Mouse (Mus musculus): ENCODE measurements around the gene Morc2a. TPM values are rescaled to one million over a fixed set of nuclear protein-coding genes. Genes with fewer than 3 reads are reported as not detected.
"Not testable (repeated sequence)": the region's sequence is repeated elsewhere in the genome, so short reads cannot be mapped to it uniquely, and the experiment has no call there.

The Morc2a gene
- polyA plus RNA-seq, 1 experiment from 2014 or later: 31.3 TPM

- not testable (repeated sequence) for H3K27me3 ChIP-seq (ENCODE audit: control insufficient read depth, insufficient read depth, low read length); H3K27ac ChIP-seq (ENCODE audit: low read depth, low read length); H3K9me3 ChIP-seq (ENCODE audit: control insufficient read depth, low read length); H3K9ac ChIP-seq (ENCODE audit: low read depth, low read length); H3K4me1 ChIP-seq (replicated peaks; ENCODE audit: control insufficient read depth, insufficient read depth, low read length); H3K4me3 ChIP-seq (ENCODE audit: low read depth, low read length); H3K36me3 ChIP-seq (ENCODE audit: control insufficient read depth, insufficient read depth, low read length); DNase-seq (ENCODE audit: low spot score); H3K4me2 ChIP-seq (replicated peaks; ENCODE audit: low read depth, low read length); ATAC-seq (ENCODE audit: low FRiP score)
- WGBS: 86% methylated on average over 8 of the region's 8 CpGs
Measured at GRCm38 (mm10) chr11:3633269-3633668, 15.7 kb upstream of the Morc2a start.

DNA sequence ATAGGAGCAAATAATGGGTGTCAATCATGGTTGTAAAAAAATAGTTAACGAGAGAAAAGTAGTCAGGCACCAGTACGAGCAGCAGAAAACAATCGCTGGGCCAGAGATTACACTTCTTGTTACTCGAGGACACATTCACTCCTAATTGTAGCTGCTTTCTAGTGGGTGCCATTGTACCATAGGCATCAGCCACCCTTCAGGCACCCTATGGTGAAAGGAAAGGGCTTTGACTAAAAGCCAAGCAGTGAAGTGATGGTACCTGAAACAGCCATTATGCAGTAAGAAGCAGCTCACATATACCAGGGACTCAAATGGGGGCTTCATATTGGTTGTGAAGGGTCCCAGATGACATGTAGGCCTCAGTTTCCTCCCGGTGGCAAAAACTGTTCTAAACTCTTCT lies 1.3 kb upstream of the Morc2a start:
- Histone ChIP-seq H3K27ac (ENCODE audit: low read depth, low read length) (no peak overlapping the region), H3K4me1 (replicated peaks; ENCODE audit: control insufficient read depth, insufficient read depth, low read length) (peaks cover 6% of the 10 kb centered on the region; the same call in 1 of the 2 replicates), H3K9me3 (ENCODE audit: control insufficient read depth, low read length) (peaks cover 17% of the 10 kb centered on the region; the same call in 1 of the 2 replicates), H3K4me2 (replicated peaks; ENCODE audit: low read depth, low read length) (peak overlapping the region; percentile 75), H3K36me3 (ENCODE audit: control insufficient read depth, insufficient read depth, low read length) (peaks cover 23% of the 10 kb centered on the region), H3K4me3 (ENCODE audit: low read depth, low read length) (peak overlapping the region; percentile 97), H3K9ac (ENCODE audit: low read depth, low read length) (peak overlapping the region; percentile 97; the same call in 1 of the 2 replicates), H3K27me3 (ENCODE audit: control insufficient read depth, insufficient read depth, low read length) (no peaks in the 10 kb centered on the region)
- ATAC-seq (ENCODE audit: low FRiP score) (no peak), DNase-seq (ENCODE audit: low spot score) (no peak)
- WGBS: 83% methylated on average over 5 of the region's 5 CpGs

GRCm38 (mm10) chr11:3648305-3648963 lies 557 bp upstream of the Morc2a start:
- Histone ChIP-seq H3K9me3 (ENCODE audit: control insufficient read depth, low read length) (peaks cover 14% of the 10 kb centered on the region; the same call in 1 of the 2 replicates), H3K4me3 (ENCODE audit: low read depth, low read length) (peak overlapping the region; percentile 97), H3K9ac (ENCODE audit: low read depth, low read length) (peak overlapping the region; percentile 97), H3K27ac (ENCODE audit: low read depth, low read length) (peak overlapping the region; percentile 94), H3K27me3 (ENCODE audit: control insufficient read depth, insufficient read depth, low read length) (no peaks in the 10 kb centered on the region), H3K4me2 (replicated peaks; ENCODE audit: low read depth, low read length) (peak overlapping the region; percentile 75), H3K4me1 (replicated peaks; ENCODE audit: control insufficient read depth, insufficient read depth, low read length) (peaks cover 6% of the 10 kb centered on the region; the same call in 1 of the 2 replicates), H3K36me3 (ENCODE audit: control insufficient read depth, insufficient read depth, low read length) (peaks cover 20% of the 10 kb centered on the region)
- DNase-seq (ENCODE audit: low spot score) (no peak), ATAC-seq (ENCODE audit: low FRiP score) (peak; percentile 63)
- 2% methylated on average over 30 of the region's 62 CpGs for WGBS

DNA sequence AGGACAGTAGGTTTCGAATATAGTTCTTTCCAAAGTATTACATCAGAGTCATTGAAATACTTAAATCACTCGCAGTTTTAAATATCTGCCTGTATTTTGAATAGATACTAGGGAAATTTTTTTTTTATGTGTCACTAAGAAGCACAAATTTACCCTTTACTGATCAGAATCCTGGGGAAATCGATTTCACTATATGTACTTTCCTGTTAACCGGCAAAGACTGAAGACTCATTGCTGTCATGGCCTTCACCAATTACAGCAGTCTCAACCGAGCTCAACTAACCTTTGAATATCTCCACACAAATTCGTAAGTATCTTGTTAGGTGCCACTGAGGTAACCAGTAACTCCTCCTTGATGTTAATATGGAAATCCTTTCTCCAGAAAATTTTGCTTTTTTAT lies 1.1 kb downstream of the Morc2a start:
- Histone ChIP-seq H3K27ac (ENCODE audit: low read depth, low read length) (no peak overlapping the region), H3K4me3 (ENCODE audit: low read depth, low read length) (peak overlapping the region; percentile 97; the same call in 1 of the 2 replicates), H3K4me1 (replicated peaks; ENCODE audit: control insufficient read depth, insufficient read depth, low read length) (peaks cover 6% of the 10 kb centered on the region; the same call in 1 of the 2 replicates), H3K9me3 (ENCODE audit: control insufficient read depth, low read length) (peaks cover 10% of the 10 kb centered on the region; the same call in 1 of the 2 replicates), H3K4me2 (replicated peaks; ENCODE audit: low read depth, low read length) (no peak overlapping the region), H3K9ac (ENCODE audit: low read depth, low read length) (no peak overlapping the region), H3K36me3 (ENCODE audit: control insufficient read depth, insufficient read depth, low read length) (peaks cover 11% of the 10 kb centered on the region), H3K27me3 (ENCODE audit: control insufficient read depth, insufficient read depth, low read length) (no peaks in the 10 kb centered on the region)
- WGBS: 94% methylated on average over 6 of the region's 6 CpGs
- DNase-seq (ENCODE audit: low spot score) (no peak), ATAC-seq (ENCODE audit: low FRiP score) (no peak)

DNA sequence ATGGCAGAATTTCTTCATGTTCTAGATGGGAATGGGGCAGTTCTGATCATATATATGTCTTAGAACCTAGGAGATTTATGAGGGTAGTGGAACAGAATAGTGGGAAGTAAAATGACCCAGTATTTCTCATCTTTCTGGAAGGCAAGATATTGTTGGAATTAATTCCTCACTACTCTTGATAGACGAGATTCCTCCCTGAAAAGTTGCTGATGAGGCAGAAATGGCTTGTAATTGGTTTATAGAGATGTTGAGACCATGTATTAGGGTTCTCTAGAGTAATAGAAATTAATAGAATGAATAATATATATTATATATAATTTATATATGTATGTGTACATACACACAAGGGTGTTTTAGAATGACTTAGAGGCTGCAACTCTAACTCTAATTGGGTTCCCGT lies 13.0 kb downstream of the Morc2a start:
- H3K36me3 ChIP-seq (ENCODE audit: control insufficient read depth, insufficient read depth, low read length): no peaks in the 10 kb centered on the region

GRCm38 (mm10) chr11:3667506-3667905 lies 18.5 kb downstream of the Morc2a start:
- WGBS: 88% methylated on average over 3 of the region's 3 CpGs
- Histone ChIP-seq H3K9me3 (ENCODE audit: control insufficient read depth, low read length) (no peaks in the 10 kb centered on the region), H3K4me3 (ENCODE audit: low read depth, low read length) (no peak overlapping the region), H3K36me3 (ENCODE audit: control insufficient read depth, insufficient read depth, low read length) (no peaks in the 10 kb centered on the region), H3K4me1 (replicated peaks; ENCODE audit: control insufficient read depth, insufficient read depth, low read length) (no peaks in the 10 kb centered on the region), H3K9ac (ENCODE audit: low read depth, low read length) (no peak overlapping the region), H3K27ac (ENCODE audit: low read depth, low read length) (no peak overlapping the region), H3K27me3 (ENCODE audit: control insufficient read depth, insufficient read depth, low read length) (no peaks in the 10 kb centered on the region), H3K4me2 (replicated peaks; ENCODE audit: low read depth, low read length) (no peak overlapping the region)
- no peak for ATAC-seq (ENCODE audit: low FRiP score)
- DNase-seq (ENCODE audit: low spot score): no peak

More for the DNA sequence above, 13.0 kb downstream of the Morc2a start:
- no peak overlapping the region for H3K9ac ChIP-seq (ENCODE audit: low read depth, low read length)
- no peaks in the 10 kb centered on the region for H3K27me3 ChIP-seq (ENCODE audit: control insufficient read depth, insufficient read depth, low read length)
- no peak overlapping the region for H3K4me3 ChIP-seq (ENCODE audit: low read depth, low read length)
- no peak for DNase-seq (ENCODE audit: low spot score)
- no peaks in the 10 kb centered on the region for H3K4me1 ChIP-seq (replicated peaks; ENCODE audit: control insufficient read depth, insufficient read depth, low read length)
- H3K4me2 ChIP-seq (replicated peaks; ENCODE audit: low read depth, low read length): no peak overlapping the region
- 96% methylated on average over 2 of the region's 2 CpGs for WGBS
- no peak overlapping the region for H3K27ac ChIP-seq (ENCODE audit: low read depth, low read length)
- no peaks in the 10 kb centered on the region for H3K9me3 ChIP-seq (ENCODE audit: control insufficient read depth, low read length)
- no peak for ATAC-seq (ENCODE audit: low FRiP score)

DNA sequence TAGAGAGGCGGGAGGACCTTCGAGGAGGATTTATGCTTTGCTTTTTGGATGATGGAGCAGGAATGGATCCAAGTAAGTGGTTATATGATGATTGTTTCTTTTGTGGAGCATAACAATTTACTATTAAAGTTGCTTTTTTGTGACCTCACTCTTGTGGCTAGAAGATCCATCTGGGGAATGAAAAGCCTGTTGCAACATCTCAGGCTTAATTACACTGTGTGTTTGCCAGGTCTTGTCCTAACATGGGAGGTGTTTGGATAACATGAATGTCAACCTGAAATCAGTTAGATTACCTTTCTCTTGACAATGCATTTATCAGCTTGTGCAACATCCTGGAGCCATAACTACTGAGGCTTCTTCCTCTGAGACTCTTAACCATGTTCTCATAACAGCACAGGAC lies 19.8 kb downstream of the Morc2a start:
- 0 out of 2 replicates have a peak, but pooled peaks cover 3% of the 10 kb centered on the region for H3K36me3 ChIP-seq (ENCODE audit: control insufficient read depth, insufficient read depth, low read length)
- WGBS: 99% methylated on average over 2 of the region's 2 CpGs
- H3K4me2 ChIP-seq (replicated peaks; ENCODE audit: low read depth, low read length): no peak overlapping the region
- H3K4me1 ChIP-seq (replicated peaks; ENCODE audit: control insufficient read depth, insufficient read depth, low read length): no peaks in the 10 kb centered on the region
- H3K4me3 ChIP-seq (ENCODE audit: low read depth, low read length): no peak overlapping the region
- no peak for ATAC-seq (ENCODE audit: low FRiP score)
- no peak overlapping the region for H3K9ac ChIP-seq (ENCODE audit: low read depth, low read length)
- H3K27ac ChIP-seq (ENCODE audit: low read depth, low read length): no peak overlapping the region
- no peak for DNase-seq (ENCODE audit: low spot score)
- no peaks in the 10 kb centered on the region for H3K27me3 ChIP-seq (ENCODE audit: control insufficient read depth, insufficient read depth, low read length)
- H3K9me3 ChIP-seq (ENCODE audit: control insufficient read depth, low read length): no peaks in the 10 kb centered on the region

DNA sequence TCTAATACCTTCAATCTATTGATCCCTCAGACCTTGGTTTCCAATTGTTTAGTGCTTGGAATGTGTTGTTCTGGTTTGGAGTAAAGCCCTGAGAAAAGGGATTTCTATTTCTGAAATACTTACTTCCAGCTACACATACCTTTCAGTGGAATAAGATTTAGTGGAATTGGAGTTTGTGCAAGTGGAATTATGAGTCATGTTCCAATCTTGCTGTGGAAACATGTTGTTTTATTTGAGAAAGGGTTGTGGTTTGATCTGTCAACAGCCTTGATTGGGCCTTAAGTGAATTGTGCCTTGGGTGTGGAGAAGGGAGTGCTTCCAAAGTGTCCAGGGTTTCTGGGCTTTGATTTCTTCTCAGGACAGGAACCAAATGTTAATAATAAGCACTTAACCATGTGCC lies 20.9 kb downstream of the Morc2a start:
- no peaks in the 10 kb centered on the region for H3K9me3 ChIP-seq (ENCODE audit: control insufficient read depth, low read length)

GRCm38 (mm10) chr11:3671000-3671628 lies 22.1 kb downstream of the Morc2a start:
- ATAC-seq (ENCODE audit: low FRiP score): no peak
- DNase-seq (ENCODE audit: low spot score): no peak
- Histone ChIP-seq H3K27ac (ENCODE audit: low read depth, low read length) (no peak overlapping the region), H3K36me3 (ENCODE audit: control insufficient read depth, insufficient read depth, low read length) (peaks cover 3% of the 10 kb centered on the region; the same call in 1 of the 2 replicates), H3K9ac (ENCODE audit: low read depth, low read length) (no peak overlapping the region), H3K4me1 (replicated peaks; ENCODE audit: control insufficient read depth, insufficient read depth, low read length) (no peaks in the 10 kb centered on the region), H3K27me3 (ENCODE audit: control insufficient read depth, insufficient read depth, low read length) (no peaks in the 10 kb centered on the region), H3K4me2 (replicated peaks; ENCODE audit: low read depth, low read length) (no peak overlapping the region), H3K9me3 (ENCODE audit: control insufficient read depth, low read length) (no peaks in the 10 kb centered on the region), H3K4me3 (ENCODE audit: low read depth, low read length) (no peak overlapping the region)
- 85% methylated on average over 1 of the region's 1 CpGs for WGBS

More for the DNA sequence above, 20.9 kb downstream of the Morc2a start:
- Histone ChIP-seq H3K4me1 (replicated peaks; ENCODE audit: control insufficient read depth, insufficient read depth, low read length) (no peaks in the 10 kb centered on the region), H3K27ac (ENCODE audit: low read depth, low read length) (no peak overlapping the region), H3K4me2 (replicated peaks; ENCODE audit: low read depth, low read length) (no peak overlapping the region), H3K9ac (ENCODE audit: low read depth, low read length) (no peak overlapping the region), H3K4me3 (ENCODE audit: low read depth, low read length) (no peak overlapping the region), H3K36me3 (ENCODE audit: control insufficient read depth, insufficient read depth, low read length) (0 out of 2 replicates have a peak, but pooled peaks cover 3% of the 10 kb centered on the region), H3K27me3 (ENCODE audit: control insufficient read depth, insufficient read depth, low read length) (no peaks in the 10 kb centered on the region)
- ATAC-seq (ENCODE audit: low FRiP score) (no peak), DNase-seq (ENCODE audit: low spot score) (no peak)

All from hindbrain, embryonic 11.5 days (tissue).